Mouse (Mus musculus) G1E (cell line): ENCODE data around the gene Kcnj16.

Experiments used
- CTCF ChIP-seq: IDR thresholded peaks from 2 replicates; pipeline ENCODE4 v1.5.1; 2012; ENCODE audit warnings: low read depth, low read length, inconsistent platforms, mixed read lengths
- GATA1 ChIP-seq: IDR thresholded peaks from 2 replicates; pipeline ENCODE4 v1.6.1; 2012; ENCODE audit warnings: borderline replicate concordance, low read length, inconsistent platforms, mixed read lengths
- GATA2 ChIP-seq: IDR thresholded peaks from 2 replicates; pipeline ENCODE4 v1.6.1; 2012; ENCODE audit warnings: low read depth, low read length, inconsistent platforms, borderline replicate concordance
- TAL1 ChIP-seq: conservative IDR thresholded peaks from 2 replicates; pipeline ENCODE4 v1.6.1; 2012; ENCODE audit warnings: low read depth, low read length, inconsistent platforms, mixed read lengths

GRCm38 (mm10) chr11:111042175-111042574 is 74.3 kb downstream of the Kcnj16 start:
- TF ChIP-seq CTCF (no peak), GATA1 (no peak), TAL1 (no peak), GATA2 (no peak)
